Mouse (Mus musculus) liver, adult 2 months (tissue): Measurements from ENCODE around the gene Gbx1.

Experiments
- CTCF ChIP-seq: fragments of 200-500 bp; IDR thresholded peaks from 2 replicates; pipeline ENCODE4 v1.5.1; 2011; ENCODE audit warnings: low read depth, low read length, control low read depth
- POLR2A ChIP-seq: fragments of 200-500 bp; IDR thresholded peaks from 2 replicates; pipeline ENCODE4 v1.6.1; 2011; ENCODE audit warnings: low read length, control low read depth; ENCODE audit not compliant: insufficient read depth; ENCODE audit errors: extremely low read depth

DNA sequence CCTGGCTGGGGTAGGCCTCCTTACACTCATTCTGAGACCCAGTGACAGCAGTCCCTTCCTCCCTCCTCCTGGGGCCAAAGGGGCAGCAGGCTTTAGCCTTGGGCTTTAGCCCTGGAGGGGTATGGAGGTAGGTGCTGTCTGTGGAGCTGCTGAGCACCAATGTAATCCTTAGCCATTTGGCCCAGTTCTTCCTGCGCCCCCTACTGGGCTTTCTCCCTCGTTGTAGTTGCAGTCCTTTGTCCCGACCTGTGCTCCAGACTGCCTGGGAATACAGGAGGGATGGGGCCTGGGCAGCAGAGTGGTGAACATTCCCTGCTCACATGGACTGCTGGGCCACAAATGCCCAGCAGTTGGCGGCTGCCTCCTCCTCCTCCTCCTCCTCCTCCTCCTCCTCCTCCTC lies 45.4 kb downstream of the Gbx1 start:
- TF ChIP-seq CTCF (peak; percentile 83), POLR2A (no peak)
